Mouse (Mus musculus) v-Abl transformed pro-B cells (cell line): ENCODE results near the gene Kdf1.
"Not testable (repeated sequence)": the region's sequence is repeated elsewhere in the genome, so short reads cannot be mapped to it uniquely, and the experiment has no call there.

ENCODE experiments used
- in situ Hi-C, 2 experiments: fragments of 400-800 bp; cut with MboI; formaldehyde crosslinking; loops; one replicate each; pipeline ENCODE4 v1.15.1; 2025; ENCODE audit not compliant: unreplicated experiment in 2 of 2

The Kdf1 gene

DNA sequence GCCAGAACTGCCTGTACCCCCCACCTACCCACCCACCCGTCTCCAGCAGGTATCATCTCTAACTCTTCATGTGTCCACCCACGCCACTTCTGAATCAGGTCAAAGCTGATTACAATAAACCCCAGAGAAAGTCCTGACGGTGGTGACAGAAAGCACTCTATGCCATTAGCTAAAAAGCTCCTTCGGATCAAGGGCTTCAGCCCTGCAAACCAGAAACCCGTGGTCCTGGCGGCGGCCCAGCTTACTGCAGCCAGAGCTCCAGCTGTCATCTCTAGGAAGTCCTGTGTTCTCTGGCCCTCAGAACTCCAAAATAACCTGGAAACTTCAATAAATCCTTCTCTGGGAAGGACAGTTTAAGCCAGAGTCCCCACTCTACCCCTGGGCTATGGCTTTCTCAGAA, 23.1 kb upstream of the Kdf1 start:
- in situ Hi-C loops, result no loop called here

DNA sequence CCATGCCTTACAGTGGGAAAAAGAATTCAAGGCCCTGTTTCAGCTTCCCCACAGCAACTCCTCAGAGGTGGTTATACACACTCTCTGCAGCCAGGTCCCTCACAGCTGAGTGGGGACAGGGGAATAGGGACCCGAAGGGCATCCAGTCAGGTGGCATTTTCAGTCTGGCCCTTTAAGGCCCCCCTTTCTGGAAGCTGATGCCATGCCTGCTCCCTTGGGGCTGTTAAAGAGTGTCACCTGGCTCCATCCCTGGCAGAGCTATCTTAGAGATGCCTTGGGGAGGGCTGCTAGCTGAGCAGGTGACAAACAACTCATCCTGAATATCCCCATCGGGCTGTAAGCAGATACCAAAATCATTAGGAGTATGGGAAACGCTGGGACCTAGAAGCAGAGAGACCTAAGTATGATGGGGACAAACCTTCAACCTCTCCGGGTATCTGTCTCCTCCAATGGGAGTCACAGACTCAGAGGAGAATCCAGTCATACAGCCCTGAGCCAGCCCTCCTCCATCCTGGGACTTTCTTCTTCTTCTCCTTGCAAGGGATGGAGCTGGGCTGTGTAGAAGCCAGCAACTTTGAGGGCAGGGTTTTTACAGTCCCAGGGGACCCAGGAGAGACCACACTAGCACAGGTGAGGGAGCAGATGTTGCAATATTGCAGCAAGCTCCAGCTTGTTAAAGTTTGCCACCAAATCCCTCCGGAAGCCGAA, 21.9 kb upstream of the Kdf1 start:
- in situ Hi-C loops, result no loop called here

DNA sequence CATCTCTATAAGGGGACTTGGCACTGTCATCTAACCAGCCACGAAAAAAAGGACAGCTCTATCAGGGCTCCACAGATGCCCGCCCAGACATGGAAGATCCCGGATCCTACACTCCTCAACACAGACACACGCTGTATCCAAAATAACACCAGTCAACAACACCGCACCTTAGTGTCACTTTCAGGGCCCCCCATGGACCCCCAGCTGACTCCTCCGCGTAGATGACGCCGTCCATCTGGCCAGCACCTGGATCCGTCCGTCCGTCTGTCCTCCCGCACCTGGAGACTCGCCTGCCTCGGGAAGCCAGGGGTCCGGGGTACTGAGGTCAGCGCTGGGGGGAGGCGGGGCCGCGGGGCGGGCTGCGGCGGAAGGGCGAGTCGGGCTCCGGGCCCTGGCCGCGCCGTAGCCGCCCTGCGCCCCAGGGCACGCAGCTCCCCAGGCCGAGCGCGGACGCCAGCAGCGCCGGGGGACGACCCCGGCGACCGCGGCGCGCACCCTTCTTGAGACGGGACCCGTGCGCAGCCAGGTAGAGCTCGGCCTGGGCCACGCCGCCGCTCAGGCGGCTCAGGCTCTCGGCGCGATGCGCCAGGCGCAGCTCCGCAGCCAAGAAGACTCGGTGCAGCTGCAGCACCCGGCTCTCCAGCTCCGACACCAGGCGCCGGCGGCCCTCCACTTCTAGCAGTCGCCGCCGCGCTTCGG, 21.2 kb upstream of the Kdf1 start:
- in situ Hi-C loops, result no loop called here

DNA sequence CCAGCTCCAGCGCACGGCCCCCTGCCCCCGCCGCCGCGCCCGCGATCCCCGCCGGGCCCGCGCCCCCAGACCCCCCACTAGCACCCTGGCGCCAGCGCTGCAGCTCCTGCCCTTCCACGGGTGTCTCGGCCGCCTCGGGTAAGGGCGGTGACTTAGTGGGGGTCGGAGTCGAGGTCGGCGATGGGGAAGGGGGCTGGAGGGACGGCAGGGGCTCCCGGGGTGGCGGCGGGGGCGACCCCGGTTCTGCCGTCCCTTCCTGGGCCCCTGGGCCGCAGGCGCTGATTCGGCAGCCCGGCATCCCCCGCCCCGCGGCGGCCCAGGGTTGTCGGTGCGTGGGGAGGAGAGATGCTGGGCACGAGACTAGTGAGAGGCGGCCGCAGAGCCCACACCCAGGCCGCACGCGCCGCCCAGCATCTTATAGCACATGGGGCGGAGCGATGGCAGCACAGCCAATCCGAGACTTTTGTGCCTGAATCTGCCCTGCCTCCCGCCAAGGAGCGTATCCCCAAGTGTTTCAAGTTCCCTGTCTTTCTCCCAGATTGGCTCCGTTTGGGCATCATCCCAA, 20.5 kb upstream of the Kdf1 start, which contains the start of gene Trnp1:
Trnp1 (minus strand) TSS at position 391 of the 565 bp plus-strand sequence.
- in situ Hi-C loops, result no loop called here

DNA sequence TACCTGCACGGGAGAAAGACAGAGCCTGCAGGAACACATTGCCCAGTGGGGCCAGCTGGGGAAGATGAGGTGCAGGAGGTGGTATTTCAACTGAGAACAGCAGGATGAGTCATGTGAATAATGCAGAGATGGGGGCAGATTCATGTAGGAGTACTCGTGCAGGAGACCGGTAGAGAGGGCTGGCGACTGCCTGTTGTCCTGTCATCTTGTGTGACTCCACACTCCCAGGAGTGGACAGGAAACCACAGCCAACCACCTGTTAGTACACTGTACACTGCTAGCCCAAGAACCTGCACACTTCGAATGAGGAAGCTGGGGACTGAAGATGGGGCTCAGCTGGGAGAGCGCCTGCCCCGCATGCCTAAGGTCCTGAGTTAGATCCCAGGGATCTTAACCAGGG, 17.2 kb upstream of the Kdf1 start:
- in situ Hi-C loops, result no loop called here

DNA sequence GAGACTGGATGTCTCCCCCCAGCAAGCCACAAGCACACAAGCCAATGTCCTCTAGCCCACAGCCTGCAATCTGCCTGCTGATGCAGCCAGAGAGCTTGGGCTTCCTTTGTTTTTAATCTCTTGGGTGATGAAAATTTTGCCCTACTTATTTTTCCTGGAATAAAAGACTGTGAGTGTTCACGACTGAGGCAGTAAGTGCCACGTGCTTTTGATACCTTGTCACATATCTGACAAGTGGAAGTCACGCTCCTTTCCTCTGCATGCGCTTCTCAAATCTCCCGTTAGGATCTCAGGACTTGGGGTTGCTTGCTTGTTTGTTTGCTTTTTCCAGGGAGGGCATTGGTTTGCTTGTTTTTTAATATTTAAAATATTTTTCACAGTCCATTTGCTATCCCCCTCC, 14.5 kb upstream of the Kdf1 start:
- in situ Hi-C loops, result no loop called here

DNA sequence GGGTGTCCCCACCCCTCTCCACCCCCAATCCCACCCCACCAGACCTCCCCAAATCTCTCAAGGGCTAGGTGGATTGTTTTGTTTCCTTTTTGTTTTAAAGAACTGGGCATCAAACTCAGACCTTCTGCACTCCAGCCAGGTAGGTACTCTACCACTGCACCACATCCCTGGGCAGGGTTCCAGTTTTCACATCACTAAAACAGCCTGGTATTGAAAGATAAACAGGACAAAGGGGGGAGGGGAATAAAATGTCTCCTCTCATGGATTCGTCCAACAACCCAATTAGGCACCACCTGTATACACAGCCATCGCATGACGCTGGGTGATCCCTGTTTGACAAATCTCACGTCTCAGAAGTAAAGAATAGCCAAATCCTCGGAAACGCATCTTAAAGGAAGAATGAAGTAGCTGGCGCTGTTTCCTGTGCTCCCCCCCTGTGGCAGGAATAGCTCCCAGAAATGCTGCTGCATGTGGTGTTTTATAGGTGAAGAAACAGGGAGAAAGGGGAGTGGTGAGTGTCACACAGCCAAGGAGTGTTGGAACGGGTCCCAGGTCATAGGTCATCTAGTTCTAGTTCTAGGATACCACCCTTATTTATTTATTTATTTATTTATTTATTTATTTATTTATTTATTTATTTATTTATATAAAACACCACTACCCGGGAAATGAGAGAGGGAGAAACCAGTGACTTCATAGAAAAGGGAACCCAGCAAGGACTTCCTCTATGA, 13.8 kb upstream of the Kdf1 start:
- in situ Hi-C loops, result no loop called here

DNA sequence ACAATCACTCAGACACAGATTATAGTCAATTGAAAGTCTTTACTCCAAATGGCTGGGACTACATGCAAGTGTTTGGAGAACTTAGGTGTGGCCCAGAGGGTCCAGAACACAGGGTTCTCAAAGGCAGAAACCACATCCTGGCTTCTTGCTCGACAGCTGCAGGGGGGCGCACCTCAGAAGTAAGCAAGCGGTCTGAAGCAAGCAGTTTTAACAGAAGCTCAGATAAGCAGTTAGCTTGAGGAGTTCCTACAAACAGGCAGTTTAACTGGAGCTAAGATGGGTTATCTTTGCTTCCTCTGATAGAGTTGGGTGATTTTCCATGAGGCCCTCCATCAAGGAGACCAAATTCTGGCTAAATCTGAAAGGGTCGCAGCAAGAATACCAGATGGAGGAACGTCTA, 12.2 kb upstream of the Kdf1 start:
- in situ Hi-C loops, result no loop called here

DNA sequence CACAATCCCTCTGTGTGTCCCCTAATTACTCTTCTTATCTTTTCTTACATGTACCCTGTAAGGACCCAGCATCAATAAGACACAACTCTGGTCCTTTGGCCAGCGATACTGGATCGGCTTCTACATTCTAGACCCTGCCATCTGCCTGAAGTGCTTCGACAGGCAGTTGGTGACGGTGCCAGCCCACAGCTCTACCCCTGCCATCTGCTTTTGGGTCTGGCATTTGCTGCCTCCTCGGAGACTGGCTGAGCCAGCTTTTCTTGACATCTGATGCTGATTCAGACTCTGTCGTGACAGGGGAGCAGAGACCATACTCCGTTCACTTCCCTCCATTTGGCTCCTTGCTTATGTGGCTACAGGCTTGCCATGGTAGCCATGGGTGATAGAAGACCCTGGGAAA, 9.8 kb upstream of the Kdf1 start:
- in situ Hi-C loops, result no loop called here

DNA sequence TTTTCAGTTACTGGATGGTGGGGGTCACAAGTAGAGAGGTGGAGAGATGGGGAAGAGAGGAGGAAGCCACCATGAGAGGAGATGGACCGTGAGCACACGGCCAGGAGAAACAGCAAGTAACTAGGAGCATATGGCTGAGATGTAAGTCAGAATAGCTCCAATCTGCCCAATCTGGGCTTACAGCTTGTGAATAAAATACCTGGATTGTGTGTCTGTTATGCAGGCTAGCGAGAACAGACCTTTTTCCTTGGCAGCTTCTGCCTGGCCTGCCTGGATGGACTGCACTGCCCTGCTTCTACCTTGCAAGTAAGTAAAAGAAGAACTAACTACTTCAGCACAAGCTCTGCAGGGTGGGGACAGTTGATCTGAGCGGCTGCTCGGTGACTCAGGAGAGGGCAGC, 7.7 kb upstream of the Kdf1 start:
- in situ Hi-C loops, result no loop called here

DNA sequence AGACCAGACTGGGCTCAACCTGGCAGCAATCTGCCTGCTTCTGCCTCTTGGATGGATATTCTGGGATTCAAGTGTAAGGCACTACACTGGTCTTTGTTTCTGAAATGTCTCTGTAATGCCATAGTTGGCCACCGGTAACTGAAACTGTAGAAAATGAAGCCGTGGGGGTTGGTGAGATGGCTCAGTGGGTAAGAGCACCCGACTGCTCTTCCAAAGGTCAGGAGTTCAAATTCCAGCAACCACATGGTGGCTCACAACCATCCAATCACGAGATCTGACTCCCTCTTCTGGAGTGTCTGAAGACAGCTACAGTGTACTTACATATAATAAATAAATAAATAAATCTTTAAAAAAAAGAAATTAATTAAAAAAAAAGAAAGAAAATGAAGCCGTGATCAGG, 6.3 kb upstream of the Kdf1 start:
- in situ Hi-C loops, result not testable (repeated sequence)

DNA sequence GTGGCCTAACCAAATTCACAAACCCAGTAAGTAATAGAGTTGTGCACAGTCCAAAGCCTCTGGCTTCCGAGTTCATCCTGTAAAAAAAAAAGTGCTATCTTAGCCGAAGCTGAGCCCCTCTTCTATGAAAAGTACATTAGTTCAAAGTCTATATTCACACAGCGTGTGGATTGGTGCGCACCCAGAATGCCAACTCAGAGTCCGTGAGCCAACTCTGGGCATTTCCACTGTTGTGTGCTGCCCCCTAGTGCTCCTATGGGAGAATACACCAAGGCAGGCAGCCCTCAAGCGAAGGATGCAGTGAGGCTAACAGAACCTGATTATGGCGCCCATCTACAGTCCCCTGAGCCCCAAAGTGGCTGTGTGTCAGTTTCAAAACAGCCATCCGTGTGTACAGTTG, 5.8 kb upstream of the Kdf1 start:
- in situ Hi-C loops, result no loop called here

DNA sequence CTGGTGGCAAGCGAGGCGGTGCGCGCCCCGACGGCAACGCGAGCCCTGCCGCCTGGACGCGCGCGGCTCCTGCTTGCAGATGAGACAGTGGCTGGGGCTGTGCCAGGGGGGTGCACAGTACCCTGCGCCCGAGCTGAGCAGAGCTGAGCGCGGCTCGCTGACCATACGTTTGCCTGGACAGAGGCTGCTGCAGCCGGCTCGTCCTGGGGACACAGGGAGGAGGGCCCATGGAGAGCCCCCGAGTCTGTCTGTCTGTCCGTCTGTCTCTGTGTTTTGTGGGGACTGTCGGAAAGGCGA, 554 bp downstream of the Kdf1 start:
- in situ Hi-C loops, result no loop called here

DNA sequence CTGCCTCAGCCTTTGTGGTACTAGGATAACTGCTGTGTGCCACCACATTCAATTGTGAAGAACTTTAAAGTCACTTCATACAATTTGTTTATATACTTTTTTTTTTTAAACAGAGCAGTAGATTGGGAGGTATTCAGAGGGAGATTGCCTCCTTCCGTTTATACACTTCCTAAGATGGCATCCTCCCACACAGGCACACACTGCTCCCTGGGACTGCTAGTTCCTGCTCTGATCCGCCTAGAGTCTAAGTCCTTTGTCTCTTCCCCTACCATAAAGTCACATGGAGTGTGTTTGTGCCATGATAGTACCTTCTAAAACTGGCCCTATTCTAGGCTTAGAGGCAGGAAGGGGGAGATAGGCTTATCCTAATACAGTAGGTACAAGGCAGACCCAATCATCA, 2.7 kb downstream of the Kdf1 start:
- in situ Hi-C loops, result no loop called here

DNA sequence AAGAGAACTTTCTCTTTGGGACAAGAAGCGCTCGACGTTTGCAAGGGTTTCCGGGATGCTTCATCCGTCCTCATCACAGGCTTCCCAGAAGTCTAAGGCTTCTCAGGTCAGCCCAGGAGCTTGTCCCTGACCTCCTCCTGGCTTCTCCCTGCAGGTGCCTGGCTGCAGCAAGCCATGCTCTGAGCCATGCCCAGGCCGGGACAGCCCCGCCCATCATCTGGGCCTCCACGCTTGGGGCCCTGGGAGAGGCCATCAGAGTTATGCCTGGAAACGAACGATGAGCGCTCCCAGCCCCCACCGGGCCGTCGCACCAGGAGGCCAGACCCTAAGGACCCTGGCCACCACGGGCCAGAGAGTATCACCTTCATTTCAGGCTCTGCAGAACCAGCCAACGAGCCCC, 9.0 kb downstream of the Kdf1 start:
- in situ Hi-C loops, result no loop called here

DNA sequence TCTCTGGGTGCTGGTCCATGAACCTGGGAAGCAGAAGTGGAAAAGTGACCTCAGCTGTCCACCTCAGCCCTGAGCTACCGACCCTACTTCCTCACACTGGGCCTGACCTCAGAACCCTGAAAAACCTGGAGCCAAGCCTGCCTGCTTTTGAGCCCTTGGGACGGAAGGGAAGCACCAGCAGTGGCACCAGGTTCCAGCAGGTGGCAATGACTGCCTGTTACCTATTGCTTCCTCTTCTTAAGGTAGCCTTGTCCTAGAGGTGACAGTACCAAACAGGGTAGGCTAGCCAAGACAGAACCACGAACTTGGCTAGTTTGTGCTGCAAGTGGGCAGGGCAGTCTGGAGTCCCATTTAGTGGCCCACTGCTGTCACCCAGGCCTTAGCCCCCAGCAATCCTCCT, 14.0 kb downstream of the Kdf1 start:
- in situ Hi-C loops, result no loop called here

DNA sequence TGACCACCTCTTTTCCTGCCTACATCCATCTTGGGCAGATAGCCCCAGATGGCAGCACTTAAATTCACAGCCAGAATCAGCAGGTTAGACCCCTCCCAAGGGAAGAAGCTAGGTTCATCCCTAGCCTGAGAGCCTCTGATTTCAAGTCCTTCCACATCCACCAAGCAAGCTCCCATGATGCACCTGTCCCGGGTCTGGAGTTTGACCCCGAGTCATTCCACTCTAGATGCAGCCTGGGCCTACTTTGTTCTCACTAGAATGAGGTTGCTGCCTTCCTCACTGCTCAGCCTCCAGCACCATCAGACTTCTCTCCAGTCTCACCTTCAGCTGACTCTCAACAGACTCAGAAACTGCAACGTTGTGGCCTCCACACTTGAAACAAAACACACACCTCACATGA, 17.3 kb downstream of the Kdf1 start:
- in situ Hi-C loops, result no loop called here

DNA sequence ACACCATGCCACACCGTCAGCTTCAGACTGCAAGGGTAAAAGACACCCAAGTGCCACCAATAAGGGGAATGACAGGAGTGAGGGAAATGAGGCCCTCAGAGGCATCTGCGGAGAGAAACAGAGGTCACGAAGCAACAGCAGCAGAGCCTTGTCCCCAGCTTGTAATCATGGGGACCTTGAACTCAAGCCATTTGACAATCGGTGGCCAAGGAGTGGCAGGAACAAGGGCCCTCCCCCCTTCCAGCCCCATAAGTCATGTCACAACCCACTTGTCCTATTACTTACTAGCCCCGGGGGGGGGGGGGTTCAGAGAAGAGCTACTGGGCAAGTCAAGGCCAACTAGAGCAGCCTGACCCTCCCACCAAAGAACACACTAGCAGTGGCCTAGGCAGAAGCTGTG, 17.9 kb downstream of the Kdf1 start:
- in situ Hi-C loops, result no loop called here

DNA sequence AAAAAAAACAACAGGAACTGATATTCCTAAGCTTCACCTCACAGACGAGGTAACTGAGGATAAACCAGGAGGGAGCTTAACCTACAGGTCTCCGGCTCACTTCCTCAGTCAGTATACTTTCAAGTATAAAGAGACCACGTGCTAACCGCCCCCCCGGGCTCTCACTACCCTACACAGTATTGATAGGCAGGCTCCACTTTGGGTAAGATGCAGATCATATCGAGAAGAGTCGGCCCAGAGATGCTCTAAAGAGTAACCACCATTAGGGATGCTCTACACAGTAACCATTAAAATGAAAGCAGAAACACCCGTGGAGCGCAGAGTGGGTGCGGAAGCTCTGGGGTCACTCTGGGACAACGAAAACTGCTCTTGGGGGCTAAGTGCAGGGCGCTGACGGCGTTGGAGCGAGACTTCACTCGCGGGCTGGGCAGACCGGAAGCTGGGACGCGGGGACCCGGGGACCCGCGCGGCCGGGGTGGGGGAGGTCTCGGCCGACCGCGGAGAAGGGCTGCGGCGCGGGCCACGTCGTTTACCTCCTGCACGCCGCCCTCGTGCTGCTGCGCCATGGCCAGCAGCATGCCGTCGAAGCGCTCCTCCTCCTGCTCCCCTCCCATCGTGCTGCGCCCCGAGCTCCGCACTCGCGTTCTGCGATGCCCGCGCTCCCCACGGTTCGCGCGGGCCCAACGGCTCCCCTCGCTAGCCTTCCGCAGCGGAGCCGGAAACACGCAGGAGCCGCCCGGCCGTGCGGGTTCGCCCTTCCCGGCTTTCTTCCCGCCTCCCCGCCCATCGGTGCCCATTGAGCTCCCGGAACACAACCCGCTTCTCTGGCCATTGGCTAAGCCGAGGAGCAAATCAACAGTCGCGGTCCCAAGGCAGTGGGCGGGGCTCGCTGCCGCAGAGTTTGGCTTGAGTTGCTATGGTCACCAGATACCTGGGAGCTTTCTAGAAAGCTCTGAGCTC, 26.8 kb downstream of the Kdf1 start, which contains the start of gene Nudc:
Nudc (minus strand) TSS at position 725 of the 960 bp plus-strand sequence.
- in situ Hi-C loops, result no loop called here

DNA sequence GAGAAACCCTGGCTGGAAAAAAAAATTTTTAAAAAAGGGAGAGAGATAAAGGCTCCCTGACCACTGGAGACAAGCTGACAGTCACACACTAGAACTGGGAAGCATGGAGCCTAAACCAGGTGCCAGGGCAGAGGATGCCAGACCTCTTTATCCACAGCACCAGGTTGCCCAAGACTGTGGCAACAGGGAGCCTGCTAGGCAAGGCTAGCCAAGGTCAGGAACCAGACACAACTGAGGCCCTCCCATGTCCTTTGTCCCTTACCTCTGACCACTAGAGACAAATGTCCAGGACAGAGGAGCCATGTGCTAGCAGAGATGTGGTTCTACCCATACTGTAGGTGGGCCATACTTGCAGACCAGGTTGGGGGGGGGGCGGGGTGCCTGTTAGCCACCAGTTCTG, 33.3 kb downstream of the Kdf1 start:
- in situ Hi-C loops, result no loop called here
